Mouse (Mus musculus) B cell, adult (primary cell): ENCODE measurements around the gene BC030499. TPM values are rescaled to one million over a fixed set of nuclear protein-coding genes. Genes with fewer than 3 reads are reported as not detected.

Experiments
- total RNA-seq: library from RNA; stranded (reverse); gene quantifications from 4 replicates; pipeline ENCODE4 v1.2.4, GENCODE M21; 2023; ENCODE audit not compliant: inconsistent age

BC030499 gene
- 1.3 to 2.3 TPM (median 2.0 TPM) in 4 replicates for total RNA-seq

DNA sequence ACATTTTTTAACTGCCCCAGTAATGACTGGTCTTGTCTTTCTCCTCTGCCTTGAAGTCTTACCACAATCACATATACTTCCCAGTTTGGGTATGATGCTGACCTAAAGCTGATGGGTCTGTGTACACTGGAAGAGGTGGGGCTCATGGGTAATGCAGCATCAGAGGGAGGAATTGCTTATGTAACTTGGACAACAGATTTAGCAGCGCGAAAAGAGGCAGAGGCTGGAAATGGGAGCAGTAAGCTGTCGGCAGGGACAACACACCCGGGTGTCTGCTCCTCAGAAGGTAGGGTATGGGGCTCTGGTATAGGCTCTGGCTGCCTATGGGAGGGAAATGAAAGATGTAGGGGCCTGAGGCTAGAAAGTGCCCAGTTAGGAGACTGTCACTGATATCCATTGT is at the start of gene BC030499:
TSS of gene BC030499 (plus strand) at position 188 of the 400 bp plus-strand sequence.

DNA sequence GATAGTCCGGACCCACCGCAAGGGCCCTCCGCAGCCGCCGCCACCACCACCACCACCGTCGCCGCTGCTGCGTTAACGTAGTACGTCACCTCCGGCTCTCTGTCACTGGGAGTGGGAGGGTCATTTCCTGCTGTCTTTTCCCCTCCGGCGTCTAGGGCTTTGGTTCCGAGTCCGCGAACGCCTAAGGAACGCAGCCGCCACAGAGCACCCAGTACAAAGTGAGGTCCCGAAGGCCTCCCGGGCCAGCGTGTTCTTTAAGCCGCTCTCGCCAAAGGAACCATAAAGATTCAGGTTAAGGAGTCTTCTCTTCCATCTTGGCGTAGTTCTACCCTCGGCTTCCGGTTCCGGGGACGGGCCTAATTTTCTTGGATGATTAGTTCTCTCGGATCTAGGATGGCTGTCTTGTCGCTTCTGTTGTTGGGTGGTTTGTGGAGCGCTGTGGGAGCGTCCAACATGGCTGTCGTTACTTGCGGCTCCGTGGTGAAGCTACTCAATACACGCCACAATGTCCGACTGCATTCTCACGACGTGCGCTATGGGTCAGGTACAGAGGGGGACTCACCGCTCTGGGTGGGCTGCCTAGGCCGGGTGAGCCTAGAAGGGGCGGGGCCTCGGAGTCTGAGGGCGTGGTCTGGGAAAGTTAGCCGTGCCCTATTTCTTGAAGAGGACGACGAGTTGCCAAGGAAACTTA is 44.9 kb upstream of the BC030499 start, which contains the start of the genes Sdf2 and Supt6:
TSS of gene Sdf2 (plus strand) at position 120 of the 691 bp plus-strand sequence.
TSS of gene Supt6 (minus strand) at position 361 of the 691 bp plus-strand sequence.

DNA sequence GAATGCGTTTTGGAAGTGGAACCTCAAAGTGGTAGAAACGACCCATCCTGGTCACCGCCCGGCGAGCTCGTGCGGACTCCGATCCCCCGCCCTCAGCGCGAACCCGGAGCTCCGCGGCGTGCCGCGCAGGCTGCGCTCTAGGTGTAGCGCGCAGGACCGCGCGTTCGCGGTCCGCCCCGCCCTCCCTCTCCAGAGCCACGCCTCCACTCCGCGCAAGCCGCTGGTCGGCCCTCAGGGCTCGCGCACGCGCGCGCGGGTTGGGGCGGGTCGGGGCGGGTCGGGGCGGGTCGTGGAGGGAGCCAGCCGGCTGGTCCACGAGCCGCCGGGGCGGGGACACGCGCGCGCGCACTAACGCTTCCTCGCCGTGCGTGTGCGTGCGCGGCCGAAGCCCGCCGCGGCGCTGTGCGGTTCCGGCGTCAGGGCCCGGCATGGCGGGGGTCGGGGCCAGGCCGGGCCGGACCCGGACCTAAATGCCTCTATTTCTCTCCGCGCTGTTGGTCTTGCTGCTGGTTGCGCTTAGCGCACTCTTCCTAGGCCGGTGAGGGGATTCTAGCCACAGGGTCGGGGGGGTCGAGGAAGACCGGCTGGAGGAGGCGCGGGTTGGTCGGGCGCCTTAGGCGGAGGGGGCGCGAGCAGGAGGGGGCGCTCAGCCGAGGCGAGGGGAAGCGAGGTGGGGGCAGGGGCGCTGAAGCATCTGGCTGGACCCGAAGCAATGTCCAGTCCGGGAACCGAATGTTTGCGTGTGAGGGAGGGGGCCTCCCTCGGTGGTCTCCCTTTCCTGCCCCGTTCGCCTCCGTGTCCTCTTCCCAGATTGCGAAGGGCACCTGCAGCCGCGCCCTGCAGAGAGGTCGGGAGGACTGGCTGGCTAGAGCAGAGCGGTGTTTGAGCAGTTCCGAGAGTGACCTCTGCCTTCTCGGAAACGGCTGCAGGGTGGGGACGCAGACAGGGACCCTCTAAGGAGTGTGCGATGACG is 29.0 kb upstream of the BC030499 start, which contains the start of gene 2610507B11Rik:
TSS of gene 2610507B11Rik (plus strand) at position 373 of the 973 bp plus-strand sequence.

DNA sequence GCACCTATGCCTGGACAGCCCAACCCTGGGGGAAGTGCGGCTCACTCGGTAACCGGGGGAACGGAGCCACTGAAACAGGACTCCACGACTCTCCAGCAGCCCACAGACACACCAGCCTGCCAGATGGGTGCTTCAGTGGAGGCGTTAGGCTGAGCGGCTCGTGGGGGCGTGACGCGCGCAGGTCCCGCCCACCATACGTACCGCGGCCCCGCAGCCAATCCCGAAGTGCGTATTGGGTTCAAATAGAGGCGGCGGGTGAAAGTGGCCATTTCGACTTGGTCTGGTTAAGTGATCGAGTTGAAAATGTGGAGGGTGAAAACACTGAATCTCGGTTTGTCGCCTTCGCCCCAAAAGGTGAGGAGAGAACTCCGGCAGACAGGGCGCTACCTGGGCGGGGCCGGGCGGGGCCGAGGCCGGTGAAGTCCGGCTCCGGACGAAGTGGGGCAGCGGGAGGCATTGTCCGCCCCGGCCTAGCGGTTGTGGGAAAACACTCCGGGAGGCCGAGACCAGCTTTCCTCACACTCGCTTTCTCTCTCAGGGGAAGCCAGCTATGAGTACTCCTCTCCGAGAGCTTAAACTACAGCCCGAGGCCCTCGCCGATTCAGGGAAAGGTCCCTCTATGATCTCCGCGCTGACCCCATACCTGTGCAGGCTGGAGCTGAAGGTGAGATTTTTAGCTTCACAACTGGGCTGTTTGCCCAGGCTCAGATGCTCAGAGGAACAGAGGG is 10.9 kb downstream of the BC030499 start, which contains the start of gene Spag5:
TSS of gene Spag5 (plus strand) at position 173 of the 728 bp plus-strand sequence.

DNA sequence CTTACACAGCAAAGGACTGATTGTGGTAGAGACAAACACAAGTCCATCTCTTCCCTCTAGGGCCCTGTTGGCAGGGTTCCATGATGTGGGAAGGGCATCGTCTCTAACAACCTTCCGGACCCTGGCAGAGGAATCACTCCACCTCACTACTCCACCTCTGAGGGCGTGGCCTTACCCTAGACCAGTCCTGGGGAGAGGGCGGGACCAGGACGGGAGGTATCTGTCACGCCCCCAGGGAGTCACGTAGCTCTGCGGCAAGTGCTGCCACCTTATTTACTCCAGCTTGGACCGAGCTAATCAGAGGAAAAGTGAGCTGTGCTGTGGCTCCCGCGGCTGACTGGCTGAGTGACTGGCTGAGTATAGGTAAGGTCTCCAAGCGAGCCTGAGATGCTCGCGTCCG is 32.2 kb downstream of the BC030499 start, which contains the start of gene Aldoc:
TSS of gene Aldoc (plus strand) at position 109 of the 400 bp plus-strand sequence.

DNA sequence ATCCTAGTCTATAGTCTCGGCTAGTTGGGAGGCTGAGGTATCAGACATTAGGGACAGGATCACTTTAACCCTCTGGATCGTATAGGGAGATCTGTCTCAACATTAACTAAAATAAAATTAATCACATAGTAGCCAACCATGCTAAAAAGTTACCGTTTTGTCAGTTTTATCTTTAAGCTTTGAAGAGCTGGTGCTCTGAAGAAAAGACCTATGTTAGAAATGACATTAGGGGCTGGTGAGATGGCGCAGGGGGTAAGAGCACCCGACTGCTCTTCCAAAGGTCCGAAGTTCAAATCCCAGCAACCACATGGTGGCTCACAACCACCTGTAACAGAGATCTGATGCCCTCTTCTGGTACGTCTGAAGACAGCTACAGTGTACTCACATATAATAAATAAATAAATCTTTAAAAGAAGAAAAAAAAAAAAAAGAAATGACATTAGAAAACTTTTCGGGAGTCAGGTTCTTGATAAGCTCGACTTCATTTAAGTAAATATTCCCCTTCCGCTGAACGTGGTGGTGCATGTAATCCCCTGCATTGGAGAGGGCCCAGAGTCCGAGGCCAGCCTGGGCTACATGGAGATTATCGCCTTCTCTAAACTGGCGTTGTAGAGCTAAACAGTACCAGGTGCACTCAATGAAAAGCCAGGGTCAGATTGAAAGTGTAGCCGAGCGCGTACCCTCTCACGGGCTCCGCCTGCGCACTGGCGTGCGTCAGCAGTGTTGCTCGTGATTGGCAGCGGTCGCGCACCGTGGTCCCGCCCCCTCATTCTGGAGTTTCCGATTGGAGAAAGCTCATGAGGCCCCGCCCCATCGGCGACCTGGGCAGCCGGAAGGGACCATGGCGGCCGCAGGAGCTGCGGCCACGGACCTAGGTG is 37.2 kb downstream of the BC030499 start, which contains the start of gene Pigs:
TSS of gene Pigs (plus strand) at position 782 of the 878 bp plus-strand sequence.

DNA sequence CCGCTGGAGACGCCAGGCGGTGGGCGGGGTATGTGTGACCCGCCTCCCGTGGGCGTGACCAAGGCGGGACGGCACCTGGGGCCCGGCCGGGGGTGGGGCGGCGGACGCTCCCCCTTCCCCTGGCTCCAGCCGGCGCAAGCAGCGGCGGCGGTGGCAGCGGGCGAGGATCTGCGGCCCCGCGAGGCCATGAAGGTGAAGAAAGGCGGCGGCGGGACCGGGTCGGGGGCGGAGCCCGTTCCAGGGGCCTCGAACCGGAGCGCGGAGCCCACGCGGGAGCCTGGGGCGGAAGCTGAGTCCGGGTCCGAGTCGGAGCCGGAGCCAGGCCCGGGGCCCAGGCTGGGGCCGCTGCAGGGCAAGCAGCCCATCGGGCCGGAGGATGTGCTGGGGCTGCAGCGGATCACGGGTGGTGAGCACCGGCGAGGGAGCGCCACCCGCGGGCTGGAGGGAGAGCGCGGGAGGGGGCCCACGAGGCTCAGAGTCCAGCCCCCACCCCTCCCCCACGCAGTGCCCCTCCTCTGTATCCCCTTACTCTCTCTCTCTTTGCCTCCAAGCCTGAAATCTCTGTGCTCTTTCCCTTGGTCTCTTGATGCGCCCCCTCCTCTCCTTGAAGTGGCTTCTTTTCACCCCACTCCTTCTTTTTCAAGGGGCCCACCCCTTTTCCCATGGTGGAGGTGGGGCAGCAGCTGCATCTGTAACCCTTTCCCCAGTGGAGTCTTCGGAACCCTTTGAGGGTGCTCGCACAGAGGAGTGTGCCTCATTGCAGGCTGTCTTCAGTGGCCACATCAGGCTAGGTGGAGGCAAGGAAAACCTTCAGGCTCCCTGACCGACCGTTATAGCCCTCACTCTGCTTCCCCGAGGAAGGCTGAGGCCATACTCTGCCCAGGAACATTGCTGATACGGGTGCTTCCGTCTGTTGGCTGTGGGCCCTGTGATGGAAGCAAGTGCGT is 53.0 kb downstream of the BC030499 start, which contains the start of gene Unc119:
TSS of gene Unc119 (plus strand) at position 102 of the 947 bp plus-strand sequence.

Other genes starting within 250 kb of the BC030499 start
- gene Eral1, start 210.5 kb upstream of the BC030499 start, total RNA-seq = 25.0 to 26.8 TPM (median 26.0 TPM) in 4 replicates
- 13.5 to 15.4 TPM (median 14.2 TPM) in 4 replicates for gene Fam222b, start 196.2 kb upstream of the BC030499 start, total RNA-seq
- 48.0 to 55.4 TPM (median 52.7 TPM) in 4 replicates for gene Traf4, start 125.3 kb upstream of the BC030499 start, total RNA-seq
- gene Nek8, start 114.2 kb upstream of the BC030499 start, total RNA-seq = 15.4 to 24.4 TPM (median 18.0 TPM) in 4 replicates
- 4.0 to 5.8 TPM (median 5.6 TPM) in 4 replicates for gene Tlcd1, start 114.1 kb upstream of the BC030499 start, total RNA-seq
- 2,508 to 2,612 TPM (median 2,568 TPM) in 4 replicates for gene Rpl23a, start 107.3 kb upstream of the BC030499 start, total RNA-seq
- gene Rab34, start 102.4 kb upstream of the BC030499 start, total RNA-seq = 0.99 to 1.9 TPM in 2 of 4 replicates, not detected in the others
- gene Proca1, start 97.4 kb upstream of the BC030499 start, total RNA-seq = not detected in 4 replicates
- gene Sdf2, start 45.1 kb upstream of the BC030499 start, total RNA-seq = 55.1 to 64.3 TPM (median 58.4 TPM) in 4 replicates
- 68.6 to 78.0 TPM (median 72.8 TPM) in 4 replicates for gene Supt6, start 44.9 kb upstream of the BC030499 start, total RNA-seq
- 109 to 122 TPM (median 117 TPM) in 4 replicates for gene 2610507B11Rik, start 29.1 kb upstream of the BC030499 start, total RNA-seq
- gene Spag5, start 10.7 kb downstream of the BC030499 start, total RNA-seq = 2.5 to 6.3 TPM (median 4.3 TPM) in 4 replicates
- 34.3 to 36.6 TPM (median 35.0 TPM) in 4 replicates for gene Aldoc, start 32.1 kb downstream of the BC030499 start, total RNA-seq
- gene Pigs, start 37.6 kb downstream of the BC030499 start, total RNA-seq = 53.8 to 62.9 TPM (median 56.3 TPM) in 4 replicates
- 55.4 to 61.9 TPM (median 57.2 TPM) in 4 replicates for gene Unc119, start 52.6 kb downstream of the BC030499 start, total RNA-seq
- gene Foxn1, start 95.7 kb downstream of the BC030499 start, total RNA-seq = not detected in 4 replicates
- not detected in 4 replicates for gene Slc13a2, start 131.4 kb downstream of the BC030499 start, total RNA-seq
- 0.36 to 2.1 TPM (median 0.70 TPM) in 4 replicates for gene Slc46a1, start 174.9 kb downstream of the BC030499 start, total RNA-seq
- gene Sarm1, start 206.9 kb downstream of the BC030499 start, total RNA-seq = 2.1 to 2.7 TPM (median 2.3 TPM) in 4 replicates
- not detected in 4 replicates for gene Vtn, start 208.2 kb downstream of the BC030499 start, total RNA-seq
- not detected in 4 replicates for gene Sebox, start 212.6 kb downstream of the BC030499 start, total RNA-seq
- 34.4 to 42.9 TPM (median 41.0 TPM) in 4 replicates for gene Tmem199, start 221.3 kb downstream of the BC030499 start, total RNA-seq
- 30.4 to 43.1 TPM (median 39.2 TPM) in 4 replicates for gene Poldip2, start 221.4 kb downstream of the BC030499 start, total RNA-seq
- gene Tnfaip1, start 245.5 kb downstream of the BC030499 start, total RNA-seq = 15.2 to 18.9 TPM (median 15.9 TPM) in 4 replicates
- gene Ift20, start 245.5 kb downstream of the BC030499 start, total RNA-seq = 21.9 to 27.7 TPM (median 23.5 TPM) in 4 replicates